Mouse (Mus musculus): ENCODE results near the gene Os9. TPM values are rescaled to one million over a fixed set of nuclear protein-coding genes. Genes with fewer than 3 reads are reported as not detected.

Os9 gene
- polyA plus RNA-seq, 1 experiment = 114 TPM

- WGBS = 1% methylated on average over 51 of the region's 72 CpGs
- peak within 1 kb of the TSS; percentile 57 for H3K4me3 ChIP-seq (ENCODE audit: insufficient read depth, low read depth, low read length)
- H3K27me3 ChIP-seq (replicated peaks; ENCODE audit: control insufficient read depth, insufficient read depth, low read length) = no peaks in the 10 kb centered on the region
- DNase-seq = peak; percentile 91
- peaks cover 2% of the 10 kb centered on the region for H3K36me3 ChIP-seq (ENCODE audit: control insufficient read depth, insufficient read depth, low read length)
- TF ChIP-seq POLR2A (IDR thresholded peaks at IDR 0.05; ENCODE audit: low read depth, low read length) = no peak
- TF ChIP-seq CTCF (conservative IDR thresholded peaks at IDR 0.05; ENCODE audit: insufficient read depth, insufficient read length, low read depth, low read length) = no peak
- peaks cover 3% of the 10 kb centered on the region for H3K4me1 ChIP-seq (ENCODE audit: control insufficient read depth, insufficient read depth, low read length)
- no peak within 1 kb of the TSS for H3K27ac ChIP-seq (ENCODE audit: insufficient read depth, low read depth, low read length)
These were observed 60.7 kb downstream of the Os9 start, which contains the start of gene March9 for GRCm38 (mm10) chr10:127059968-127060916. Gene March9 (minus strand): TSS chr10:127060184.

- H3K27ac ChIP-seq (ENCODE audit: insufficient read depth, low read depth, low read length) = no peak overlapping the region
- 1% methylated on average over 71 of the region's 92 CpGs for WGBS
- TF ChIP-seq CTCF (conservative IDR thresholded peaks at IDR 0.05; ENCODE audit: insufficient read depth, insufficient read length, low read depth, low read length) (no peak), POLR2A (IDR thresholded peaks at IDR 0.05; ENCODE audit: low read depth, low read length) (no peak)
These were observed 61.6 kb downstream of the Os9 start for GRCm38 (mm10) chr10:127059174-127059967.

GRCm38 (mm10) chr10:127058708-127059107, 62.2 kb downstream of the Os9 start:
- TF ChIP-seq CTCF (conservative IDR thresholded peaks at IDR 0.05; ENCODE audit: insufficient read depth, insufficient read length, low read depth, low read length) (no peak), POLR2A (IDR thresholded peaks at IDR 0.05; ENCODE audit: low read depth, low read length) (no peak)
- H3K4me1 ChIP-seq (ENCODE audit: control insufficient read depth, insufficient read depth, low read length) = no peaks in the 10 kb centered on the region; the same call in 1 of the 2 replicates
- DNase-seq = no peak
- H3K36me3 ChIP-seq (ENCODE audit: control insufficient read depth, insufficient read depth, low read length) = peaks cover 2% of the 10 kb centered on the region
- H3K27ac ChIP-seq (ENCODE audit: insufficient read depth, low read depth, low read length) = no peak overlapping the region
- H3K4me3 ChIP-seq (ENCODE audit: insufficient read depth, low read depth, low read length) = peak overlapping the region; percentile 23
- WGBS = 4% methylated on average over 8 of the region's 8 CpGs
- no peaks in the 10 kb centered on the region for H3K27me3 ChIP-seq (replicated peaks; ENCODE audit: control insufficient read depth, insufficient read depth, low read length)

More at GRCm38 (mm10) chr10:127059174-127059967, 61.6 kb downstream of the Os9 start:
- Histone ChIP-seq H3K4me1 (ENCODE audit: control insufficient read depth, insufficient read depth, low read length) (peaks cover 2% of the 10 kb centered on the region), H3K27me3 (replicated peaks; ENCODE audit: control insufficient read depth, insufficient read depth, low read length) (no peaks in the 10 kb centered on the region), H3K4me3 (ENCODE audit: insufficient read depth, low read depth, low read length) (peak overlapping the region; percentile 57), H3K36me3 (ENCODE audit: control insufficient read depth, insufficient read depth, low read length) (peaks cover 2% of the 10 kb centered on the region)
- DNase-seq = no peak

- peak; percentile 89 for TF ChIP-seq CTCF (conservative IDR thresholded peaks at IDR 0.05; ENCODE audit: insufficient read depth, insufficient read length, low read depth, low read length)
- TF ChIP-seq POLR2A (IDR thresholded peaks at IDR 0.05; ENCODE audit: low read depth, low read length) = no peak
- no peaks in the 10 kb centered on the region; the same call in 1 of the 2 replicates for H3K4me1 ChIP-seq (ENCODE audit: control insufficient read depth, insufficient read depth, low read length)
- peaks cover 2% of the 10 kb centered on the region for H3K36me3 ChIP-seq (ENCODE audit: control insufficient read depth, insufficient read depth, low read length)
- H3K4me3 ChIP-seq (ENCODE audit: insufficient read depth, low read depth, low read length) = no peak overlapping the region
- H3K27ac ChIP-seq (ENCODE audit: insufficient read depth, low read depth, low read length) = no peak overlapping the region
- H3K27me3 ChIP-seq (replicated peaks; ENCODE audit: control insufficient read depth, insufficient read depth, low read length) = no peaks in the 10 kb centered on the region
- DNase-seq = peak; percentile 82
- WGBS = 3% methylated on average over 9 of the region's 9 CpGs
These were observed 62.8 kb downstream of the Os9 start for GRCm38 (mm10) chr10:127058161-127058560.

- no peaks in the 10 kb centered on the region for H3K27me3 ChIP-seq (replicated peaks; ENCODE audit: control insufficient read depth, insufficient read depth, low read length)
- H3K4me3 ChIP-seq (ENCODE audit: insufficient read depth, low read depth, low read length) = no peak overlapping the region
- no peak overlapping the region for H3K27ac ChIP-seq (ENCODE audit: insufficient read depth, low read depth, low read length)
- no peak for TF ChIP-seq CTCF (conservative IDR thresholded peaks at IDR 0.05; ENCODE audit: insufficient read depth, insufficient read length, low read depth, low read length)
- TF ChIP-seq POLR2A (IDR thresholded peaks at IDR 0.05; ENCODE audit: low read depth, low read length) = no peak
- peaks cover 2% of the 10 kb centered on the region for H3K36me3 ChIP-seq (ENCODE audit: control insufficient read depth, insufficient read depth, low read length)
- 85% methylated on average over 20 of the region's 20 CpGs for WGBS
- H3K4me1 ChIP-seq (ENCODE audit: control insufficient read depth, insufficient read depth, low read length) = no peaks in the 10 kb centered on the region; the same call in 1 of the 2 replicates
- DNase-seq = no peak
These were observed 64.4 kb downstream of the Os9 start for GRCm38 (mm10) chr10:127056490-127056889.

GRCm38 (mm10) chr10:127055406-127055805, 65.5 kb downstream of the Os9 start:
- no peak overlapping the region for H3K4me3 ChIP-seq (ENCODE audit: insufficient read depth, low read depth, low read length)
- no peaks in the 10 kb centered on the region; the same call in 1 of the 2 replicates for H3K4me1 ChIP-seq (ENCODE audit: control insufficient read depth, insufficient read depth, low read length)
- H3K27me3 ChIP-seq (replicated peaks; ENCODE audit: control insufficient read depth, insufficient read depth, low read length) = no peaks in the 10 kb centered on the region
- peaks cover 2% of the 10 kb centered on the region for H3K36me3 ChIP-seq (ENCODE audit: control insufficient read depth, insufficient read depth, low read length)
- H3K27ac ChIP-seq (ENCODE audit: insufficient read depth, low read depth, low read length) = no peak overlapping the region
- TF ChIP-seq POLR2A (IDR thresholded peaks at IDR 0.05; ENCODE audit: low read depth, low read length) (no peak), CTCF (conservative IDR thresholded peaks at IDR 0.05; ENCODE audit: insufficient read depth, insufficient read length, low read depth, low read length) (no peak)
- WGBS = 82% methylated on average over 8 of the region's 8 CpGs
- DNase-seq = no peak
